Mouse (Mus musculus) neural tube, embryonic 14.5 days (tissue): ENCODE results near the gene Slamf7. TPM values are rescaled to one million over a fixed set of nuclear protein-coding genes. Genes with fewer than 3 reads are reported as not detected.

Experiments used
- ATAC-seq: fragments of 200-750 bp; cut with Nextera tagmentation; 2 replicates; pipeline ENCODE4 v1.8.0; 2017; ENCODE audit warnings: low read depth, mild to moderate bottlenecking, moderate TSS enrichment, moderate library complexity
- H3K27ac ChIP-seq: fragments of 300-500 bp; sonication (generic); 2 replicates; pipeline ENCODE4 v1.5.1; 2014; ENCODE audit warnings: low read depth, mild to moderate bottlenecking, control low read depth, low read length, moderate library complexity, mixed read lengths
- H3K27me3 ChIP-seq: fragments of 300-500 bp; sonication (generic); 2 replicates; pipeline ENCODE4 v1.6.1; 2014; ENCODE audit warnings: low read length; ENCODE audit not compliant: control insufficient read depth, insufficient read depth
- H3K36me3 ChIP-seq: fragments of 300-500 bp; sonication (generic); 2 replicates; pipeline ENCODE4 v1.6.1; 2014; ENCODE audit warnings: low read length, mixed read lengths; ENCODE audit not compliant: control insufficient read depth, insufficient read depth
- H3K4me1 ChIP-seq: fragments of 300-500 bp; sonication (generic); 2 replicates; pipeline ENCODE4 v1.6.1; 2014; ENCODE audit warnings: low read length; ENCODE audit not compliant: control insufficient read depth, insufficient read depth
- H3K4me2 ChIP-seq: fragments of 300-500 bp; sonication (generic); 2 replicates; pipeline ENCODE4 v1.6.1; 2014; ENCODE audit warnings: mild to moderate bottlenecking, low read depth, low read length, control low read depth
- H3K4me3 ChIP-seq: fragments of 300-500 bp; sonication (generic); 2 replicates; pipeline ENCODE4 v1.5.1; 2014; ENCODE audit warnings: low read depth, low read length, control low read depth, mixed read lengths
- H3K9ac ChIP-seq: fragments of 300-500 bp; sonication (generic); replicated peaks from 2 replicates; pipeline ENCODE4 v1.6.1; 2014; ENCODE audit warnings: low read depth, mild to moderate bottlenecking, control low read depth, low read length, mixed read lengths
- H3K9me3 ChIP-seq: fragments of 300-500 bp; sonication (generic); 2 replicates; pipeline ENCODE4 v1.6.1; 2016; ENCODE audit warnings: low read length; ENCODE audit not compliant: control insufficient read depth
- WGBS: fragments of 180-500 bp; shearing (Covaris S2); extraction: QIAGEN DNeasy Blood & Tissue Kit; methylation state at CpG from one replicate; pipeline ENCODE4 v1.1.7; 2014; 5-methylcytosine and 5-hydroxymethylcytosine counted together
- polyA plus RNA-seq: library from polyadenylated mRNA; unstranded; fragments of >200 nt; fragmentation: Nextera tagmentation; extraction: Ambion mirVana; gene quantifications from 2 replicates; pipeline ENCODE4 v1.2.1, GENCODE M21; 2014

Slamf7 gene
- polyA plus RNA-seq, 1 experiment from 2014 or later = not detected

DNA sequence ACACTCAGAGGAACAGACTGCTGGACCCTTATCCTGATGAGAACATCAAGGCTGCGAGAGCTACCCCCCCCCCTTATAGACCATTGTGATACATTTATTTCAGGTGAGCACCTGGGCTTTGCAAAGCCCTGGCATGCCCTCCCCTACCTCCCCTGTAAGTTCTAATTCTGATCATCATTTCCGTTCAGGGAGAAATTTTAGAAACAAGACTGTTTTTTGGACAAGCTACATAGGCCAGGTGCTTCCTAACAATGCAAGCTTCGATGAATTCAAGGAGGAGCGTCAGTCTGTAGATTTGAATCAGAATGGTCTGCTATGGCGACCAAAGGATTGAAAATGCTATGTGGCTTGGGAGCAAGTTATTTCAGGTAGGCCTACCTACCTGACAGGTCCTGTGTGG is 5.1 kb downstream of the Slamf7 start:
- H3K4me3 ChIP-seq = no peak overlapping the region
- no peak overlapping the region for H3K4me2 ChIP-seq
- H3K9me3 ChIP-seq = no peaks in the 10 kb centered on the region
- no peak overlapping the region for H3K9ac ChIP-seq
- H3K27ac ChIP-seq = no peak overlapping the region
- no peaks in the 10 kb centered on the region for H3K4me1 ChIP-seq
- ATAC-seq = no peak
- no peaks in the 10 kb centered on the region for H3K36me3 ChIP-seq
- 85% methylated on average over 5 of the region's 5 CpGs for WGBS
- no peaks in the 10 kb centered on the region for H3K27me3 ChIP-seq

DNA sequence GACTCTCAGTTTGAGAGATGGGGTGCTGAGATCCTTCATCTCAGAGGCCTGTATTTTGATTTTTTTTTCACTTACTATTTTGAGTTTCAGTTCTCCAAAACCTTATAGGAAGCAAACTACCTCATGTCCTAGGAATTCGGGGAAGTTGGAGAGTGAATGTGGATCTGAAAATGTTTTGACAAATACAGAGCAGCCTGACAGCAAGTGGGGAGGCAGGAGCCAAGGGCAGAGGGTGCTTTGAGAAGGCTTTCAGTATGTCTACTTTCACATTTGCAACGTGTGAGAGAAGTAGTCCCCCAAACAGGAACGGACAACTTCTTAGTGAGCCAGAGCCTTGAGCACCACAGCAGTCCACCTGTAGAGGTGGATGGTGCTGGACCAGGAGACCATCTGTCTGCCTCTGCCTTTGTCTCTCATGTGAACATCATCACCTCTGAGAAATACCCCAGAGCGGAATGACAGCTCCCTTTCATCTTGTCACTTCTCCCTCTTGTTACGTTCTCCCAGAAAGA is 6.3 kb downstream of the Slamf7 start:
- H3K9ac ChIP-seq = no peak overlapping the region
- no peaks in the 10 kb centered on the region for H3K27me3 ChIP-seq
- ATAC-seq = no peak
- no peak overlapping the region for H3K4me3 ChIP-seq
- H3K27ac ChIP-seq = no peak overlapping the region
- H3K4me1 ChIP-seq = no peaks in the 10 kb centered on the region
- 78% methylated on average over 5 of the region's 5 CpGs for WGBS
- no peak overlapping the region for H3K4me2 ChIP-seq
- H3K9me3 ChIP-seq = no peaks in the 10 kb centered on the region
- no peaks in the 10 kb centered on the region for H3K36me3 ChIP-seq

DNA sequence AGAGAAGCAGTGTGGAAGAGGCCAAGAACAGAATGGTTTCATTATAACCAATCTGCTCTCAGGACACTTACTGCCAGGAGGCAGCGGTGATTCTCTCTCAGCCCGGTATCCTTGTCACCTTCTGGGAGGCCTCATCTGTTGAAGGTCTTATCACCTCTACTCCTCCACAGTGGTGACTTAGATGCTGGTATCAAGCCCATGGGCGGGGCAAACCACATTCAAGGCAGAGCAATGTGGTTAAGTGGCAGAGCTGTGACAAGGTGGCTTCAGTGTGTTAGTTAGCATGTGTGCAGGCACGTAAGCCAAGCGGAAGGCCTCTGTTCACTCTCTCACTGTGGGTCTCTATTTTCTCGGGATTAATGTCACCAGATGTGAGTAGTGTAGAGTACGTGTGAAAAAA is 9.2 kb downstream of the Slamf7 start:
- H3K27ac ChIP-seq = no peak overlapping the region
- WGBS = 87% methylated on average over 7 of the region's 7 CpGs
- no peaks in the 10 kb centered on the region for H3K27me3 ChIP-seq
- H3K36me3 ChIP-seq = no peaks in the 10 kb centered on the region
- H3K4me2 ChIP-seq = no peak overlapping the region
- H3K4me1 ChIP-seq = no peaks in the 10 kb centered on the region
- no peak for ATAC-seq
- no peaks in the 10 kb centered on the region for H3K9me3 ChIP-seq
- no peak overlapping the region for H3K9ac ChIP-seq
- no peak overlapping the region for H3K4me3 ChIP-seq

DNA sequence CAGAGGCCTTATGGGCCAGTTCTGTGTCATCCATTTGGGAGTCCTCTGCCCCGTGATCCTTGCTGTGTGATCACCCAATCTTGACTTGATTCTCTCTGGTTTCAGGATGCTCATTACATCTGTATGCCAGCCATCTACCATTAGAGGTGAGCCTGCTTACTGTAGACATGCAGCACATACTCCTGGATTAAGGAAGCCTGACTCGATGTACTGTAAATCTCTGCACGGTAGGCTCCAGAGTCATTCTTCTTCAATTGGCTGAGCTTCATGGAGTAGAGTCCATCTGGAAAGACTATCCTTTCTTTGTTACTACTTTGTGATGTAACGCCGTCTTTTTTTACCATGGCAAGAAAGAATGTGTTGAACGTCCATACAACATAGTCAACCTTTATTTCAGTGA is 12.0 kb downstream of the Slamf7 start:
- H3K27ac ChIP-seq = no peak overlapping the region
- H3K9me3 ChIP-seq = no peaks in the 10 kb centered on the region
- no peaks in the 10 kb centered on the region for H3K4me1 ChIP-seq
- WGBS = 93% methylated on average over 6 of the region's 6 CpGs
- no peak for ATAC-seq
- no peak overlapping the region for H3K9ac ChIP-seq
- no peak overlapping the region for H3K4me3 ChIP-seq
- no peaks in the 10 kb centered on the region for H3K36me3 ChIP-seq
- H3K4me2 ChIP-seq = no peak overlapping the region
- H3K27me3 ChIP-seq = no peaks in the 10 kb centered on the region

DNA sequence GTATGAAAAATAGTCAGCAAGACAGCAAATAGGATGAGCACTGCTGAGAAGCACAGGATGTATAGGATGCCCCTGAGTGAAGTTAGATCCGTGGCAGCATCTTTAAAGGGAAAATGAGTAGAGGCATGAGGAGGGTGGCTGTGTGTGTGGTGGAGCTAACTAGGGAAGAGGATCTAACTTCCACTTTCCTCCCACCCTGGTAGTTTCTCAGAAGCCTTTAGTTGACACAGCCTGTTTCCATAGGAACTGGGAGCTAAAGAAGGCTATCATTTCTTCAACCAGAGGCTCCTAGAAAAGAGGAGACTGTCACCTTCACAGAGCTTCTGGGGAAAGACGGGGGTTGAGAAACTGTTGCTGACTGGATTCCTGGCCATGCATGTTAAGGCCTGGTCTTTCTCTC is 14.1 kb downstream of the Slamf7 start:
- H3K27ac ChIP-seq = no peak overlapping the region
- H3K4me2 ChIP-seq = no peak overlapping the region
- WGBS = 72% methylated on average over 2 of the region's 2 CpGs
- H3K4me1 ChIP-seq = no peaks in the 10 kb centered on the region
- no peak for ATAC-seq
- H3K9me3 ChIP-seq = no peaks in the 10 kb centered on the region
- H3K27me3 ChIP-seq = no peaks in the 10 kb centered on the region
- H3K9ac ChIP-seq = no peak overlapping the region
- H3K4me3 ChIP-seq = no peak overlapping the region
- H3K36me3 ChIP-seq = no peaks in the 10 kb centered on the region

DNA sequence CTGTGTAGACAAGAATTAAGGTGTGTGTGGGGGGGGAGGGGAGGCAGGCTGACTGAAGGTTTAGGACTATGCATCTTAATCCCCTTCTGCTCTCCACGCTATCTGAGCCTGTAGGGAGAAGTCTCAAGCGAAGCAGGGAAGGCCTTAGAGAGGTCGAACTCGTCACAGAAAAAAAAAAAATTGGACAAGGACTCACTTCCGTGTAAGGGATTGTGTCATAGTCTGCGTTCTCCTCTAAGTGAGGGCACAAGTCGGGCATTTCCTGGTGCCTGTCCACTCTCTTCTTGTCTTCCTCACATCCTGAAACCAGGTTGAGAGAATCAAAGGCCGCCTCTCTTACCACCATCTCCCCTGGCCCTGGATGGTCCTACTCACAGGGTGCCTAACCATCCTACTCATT is 15.7 kb downstream of the Slamf7 start:
- WGBS = 95% methylated on average over 8 of the region's 8 CpGs
- no peak overlapping the region for H3K9ac ChIP-seq

DNA sequence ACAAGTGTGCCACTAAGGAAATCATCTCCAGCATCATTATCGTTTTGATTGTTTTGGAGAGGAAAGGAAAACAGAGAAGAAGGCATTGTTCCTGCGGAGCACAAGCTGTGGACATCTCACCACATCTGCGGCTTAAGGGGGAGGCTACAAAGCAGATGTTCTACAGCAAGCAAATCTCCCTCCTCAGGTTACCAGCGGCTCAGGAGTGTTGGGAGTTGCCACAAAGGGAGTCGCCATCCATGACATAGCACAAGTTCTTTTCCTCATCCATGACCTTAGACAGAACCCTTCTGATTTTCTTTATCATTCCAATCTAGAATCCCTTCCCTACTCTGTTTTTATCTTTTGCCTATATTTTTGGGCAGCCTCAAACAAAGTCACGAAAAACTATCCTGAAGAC is 17.1 kb downstream of the Slamf7 start:
- H3K9ac ChIP-seq = no peak overlapping the region
- H3K4me3 ChIP-seq = no peak overlapping the region
- no peak overlapping the region for H3K27ac ChIP-seq
- no peaks in the 10 kb centered on the region for H3K27me3 ChIP-seq
- H3K4me2 ChIP-seq = no peak overlapping the region
- H3K4me1 ChIP-seq = no peaks in the 10 kb centered on the region
- H3K36me3 ChIP-seq = no peaks in the 10 kb centered on the region
- WGBS = 75% methylated on average over 6 of the region's 6 CpGs
- H3K9me3 ChIP-seq = no peaks in the 10 kb centered on the region
- no peak for ATAC-seq

More for the DNA sequence above, 15.7 kb downstream of the Slamf7 start:
- no peak for ATAC-seq
- H3K4me1 ChIP-seq = no peaks in the 10 kb centered on the region
- H3K27me3 ChIP-seq = no peaks in the 10 kb centered on the region
- no peak overlapping the region for H3K4me2 ChIP-seq
- H3K4me3 ChIP-seq = no peak overlapping the region
- H3K36me3 ChIP-seq = no peaks in the 10 kb centered on the region
- no peak overlapping the region for H3K27ac ChIP-seq
- no peaks in the 10 kb centered on the region for H3K9me3 ChIP-seq

DNA sequence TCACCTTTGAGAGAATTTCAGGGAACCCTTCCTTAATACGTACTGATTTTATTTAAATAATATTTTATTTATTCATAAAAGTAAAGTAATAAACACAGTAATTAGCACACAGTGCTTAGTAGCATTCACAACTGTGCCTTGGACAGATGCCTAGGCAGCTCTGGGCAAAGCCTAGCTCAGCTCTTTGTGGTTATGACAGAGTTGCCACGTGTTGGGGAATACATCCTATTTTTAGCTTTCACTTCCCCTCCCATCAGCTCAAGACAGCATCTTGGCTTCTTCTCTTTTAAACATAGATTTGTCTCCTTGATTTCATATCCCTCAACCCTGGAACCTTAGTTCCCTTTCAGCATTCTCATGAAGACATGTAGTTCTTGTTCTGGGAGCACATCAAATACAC is 21.4 kb downstream of the Slamf7 start:
- Histone ChIP-seq H3K9ac (no peak overlapping the region), H3K27ac (no peak overlapping the region), H3K4me1 (no peaks in the 10 kb centered on the region), H3K4me2 (no peak overlapping the region), H3K36me3 (no peaks in the 10 kb centered on the region), H3K9me3 (no peaks in the 10 kb centered on the region), H3K4me3 (no peak overlapping the region), H3K27me3 (no peaks in the 10 kb centered on the region)
- 79% methylated on average over 2 of the region's 2 CpGs for WGBS
- ATAC-seq = no peak

DNA sequence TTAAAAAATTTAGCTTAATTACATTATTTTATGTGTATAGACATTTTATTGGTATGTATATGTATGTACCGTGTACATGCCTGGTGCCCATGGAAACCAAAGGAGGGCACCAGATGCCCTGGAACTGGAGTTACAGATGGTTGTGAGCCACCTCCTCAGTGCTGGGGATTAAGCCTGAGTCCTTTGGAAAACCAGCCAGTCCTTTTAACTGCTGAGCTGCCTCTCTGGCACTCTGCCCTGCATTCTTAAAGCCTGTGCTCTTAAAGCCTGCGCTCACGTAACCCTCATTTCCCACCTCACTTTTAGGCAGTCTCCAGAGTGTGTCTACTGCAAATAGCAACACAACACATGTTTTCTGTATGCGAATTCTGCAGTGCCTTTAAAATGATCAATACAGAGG is 21.9 kb downstream of the Slamf7 start:
- H3K27me3 ChIP-seq = no peaks in the 10 kb centered on the region
- 83% methylated on average over 4 of the region's 4 CpGs for WGBS
- no peaks in the 10 kb centered on the region for H3K4me1 ChIP-seq
- no peak overlapping the region for H3K9ac ChIP-seq
- no peaks in the 10 kb centered on the region for H3K9me3 ChIP-seq
- no peak for ATAC-seq
- H3K4me3 ChIP-seq = no peak overlapping the region
- no peak overlapping the region for H3K4me2 ChIP-seq
- no peak overlapping the region for H3K27ac ChIP-seq
- no peaks in the 10 kb centered on the region for H3K36me3 ChIP-seq

DNA sequence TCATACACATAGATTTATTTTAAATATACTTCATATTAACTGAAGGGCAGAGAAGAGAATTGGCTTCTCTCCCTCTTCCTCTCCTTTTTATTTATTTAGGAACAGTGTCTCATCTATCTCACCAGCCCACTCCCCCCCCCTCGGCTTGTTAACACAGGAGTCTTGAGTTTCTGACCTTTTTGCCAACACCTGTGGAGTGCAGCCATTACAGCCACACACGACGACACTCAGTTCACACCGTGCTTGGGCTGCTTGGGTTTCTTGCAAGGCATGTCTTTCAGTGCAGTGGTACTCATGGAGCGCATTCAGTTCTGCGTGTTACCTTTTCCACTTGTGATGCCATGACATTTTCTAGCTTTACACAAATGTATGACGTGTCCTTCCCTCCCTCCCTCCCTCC is 22.8 kb downstream of the Slamf7 start:
- Histone ChIP-seq H3K9me3 (no peaks in the 10 kb centered on the region), H3K27me3 (no peaks in the 10 kb centered on the region), H3K27ac (no peak overlapping the region), H3K4me3 (no peak overlapping the region), H3K4me1 (no peaks in the 10 kb centered on the region), H3K4me2 (no peak overlapping the region), H3K9ac (no peak overlapping the region), H3K36me3 (no peaks in the 10 kb centered on the region)
- WGBS = 92% methylated on average over 7 of the region's 7 CpGs
- no peak for ATAC-seq
